Mouse (Mus musculus): ENCODE measurements around the gene Fbxo21. TPM values are rescaled to one million over a fixed set of nuclear protein-coding genes. Genes with fewer than 3 reads are reported as not detected.
A peak's percentile ranks its signal among the peaks of the same experiment; 100 is the strongest.

The Fbxo21 gene
- polyA plus RNA-seq, 1 experiment from 2014 or later, result 51.0 TPM

DNA sequence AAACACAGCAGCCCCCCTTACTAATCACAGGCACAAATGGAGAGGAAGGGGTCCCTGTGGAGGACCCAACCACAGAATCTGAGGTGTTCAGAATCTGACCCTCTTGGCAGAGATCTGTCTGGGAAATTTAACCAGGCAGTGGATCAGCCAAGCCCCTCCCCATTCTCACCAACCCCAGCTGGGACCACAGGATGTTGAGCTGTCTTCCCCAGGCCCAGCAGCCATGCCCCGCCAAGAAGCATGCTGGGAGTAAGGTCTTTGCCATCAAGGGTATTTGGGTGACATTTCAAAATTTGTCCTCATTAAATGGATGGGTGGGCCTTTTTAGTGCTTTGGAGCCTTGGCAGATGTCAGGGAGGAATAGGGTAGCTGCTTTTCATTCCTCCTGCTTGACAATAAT, 22.1 kb upstream of the Fbxo21 start:
- Histone ChIP-seq H3K4me3 (no peak overlapping the region), H3K9ac (no peak overlapping the region), H3K27ac (replicated peaks) (no peak overlapping the region), H3K4me1 (0 out of 2 replicates have a peak, but pooled peaks cover 3% of the 10 kb centered on the region), H3K4me2 (no peak overlapping the region), H3K36me3 (no peaks in the 10 kb centered on the region), H3K27me3 (replicated peaks) (0 out of 2 replicates have a peak, but pooled peaks cover 4% of the 10 kb centered on the region), H3K9me3 (no peaks in the 10 kb centered on the region)
- ATAC-seq (ENCODE audit: extremely low read depth, insufficient number of reproducible peaks, low FRiP score, low TSS enrichment), result no peak
- 73% methylated on average over 1 of the region's 1 CpGs for WGBS

DNA sequence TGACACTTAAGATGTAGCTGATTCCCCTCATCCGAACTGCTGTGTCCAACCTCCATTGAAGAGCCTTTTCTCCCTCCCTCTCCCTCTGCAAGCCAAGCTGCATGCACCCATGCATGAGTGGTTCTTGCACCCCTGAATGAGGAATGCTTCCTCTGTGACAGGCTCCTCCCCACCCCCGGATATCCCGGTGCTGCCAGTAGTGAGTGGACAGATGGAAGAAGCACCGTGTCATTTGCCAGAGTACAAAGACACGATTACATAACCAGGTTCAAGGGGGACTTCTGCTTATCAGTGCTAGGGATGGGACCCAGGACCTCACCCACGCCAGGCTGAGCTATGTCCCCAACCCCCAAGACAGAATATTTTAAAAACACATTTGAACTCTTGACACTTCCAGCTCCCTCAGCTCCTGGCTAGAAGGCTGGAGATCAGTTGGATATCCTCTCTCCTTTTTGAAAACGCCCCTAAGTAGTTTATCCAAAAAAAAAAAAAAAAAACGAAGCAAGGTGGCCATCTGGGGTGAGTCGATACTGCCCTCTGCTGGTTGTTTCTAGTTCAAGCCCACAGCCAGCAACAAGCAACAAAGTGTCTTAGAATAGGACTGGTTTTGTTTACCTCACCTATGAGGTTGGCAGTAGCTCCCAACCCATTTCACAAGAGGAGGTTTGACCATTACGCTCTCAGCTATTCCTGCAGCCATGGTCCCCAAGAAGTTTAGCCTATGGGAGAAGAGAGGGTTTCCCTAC, 20.7 kb upstream of the Fbxo21 start:
- Histone ChIP-seq H3K9me3 (no peaks in the 10 kb centered on the region), H3K27me3 (replicated peaks) (0 out of 2 replicates have a peak, but pooled peaks cover 4% of the 10 kb centered on the region), H3K4me1 (0 out of 2 replicates have a peak, but pooled peaks cover 3% of the 10 kb centered on the region), H3K9ac (no peak overlapping the region), H3K4me2 (no peak overlapping the region), H3K36me3 (no peaks in the 10 kb centered on the region), H3K27ac (replicated peaks) (no peak overlapping the region), H3K4me3 (no peak overlapping the region)
- 26% methylated on average over 10 of the region's 10 CpGs for WGBS
- ATAC-seq (ENCODE audit: extremely low read depth, insufficient number of reproducible peaks, low FRiP score, low TSS enrichment), result no peak

DNA sequence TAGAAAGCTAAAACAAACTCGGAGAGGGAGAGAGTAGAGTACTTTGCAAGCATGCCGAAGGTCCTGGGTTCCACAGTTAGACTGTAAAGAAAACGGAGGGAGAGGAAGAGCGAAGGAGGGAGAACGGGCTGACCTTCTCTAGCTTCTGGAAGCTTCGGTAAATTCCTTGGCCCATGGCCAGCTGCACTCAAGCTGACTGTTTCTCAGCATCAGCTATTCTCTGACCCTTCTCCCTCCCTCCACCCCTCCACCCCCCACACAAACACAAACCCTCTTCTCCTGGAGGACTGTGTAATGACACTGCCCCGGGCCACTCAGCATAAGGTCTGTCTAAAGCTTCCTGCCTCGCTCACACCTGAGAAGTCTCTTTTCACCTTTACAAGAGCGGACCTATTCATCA, 11.8 kb upstream of the Fbxo21 start:
- ATAC-seq (ENCODE audit: extremely low read depth, insufficient number of reproducible peaks, low FRiP score, low TSS enrichment), result no peak
- no peaks in the 10 kb centered on the region; the same call in 1 of the 2 replicates for H3K9me3 ChIP-seq
- no peak overlapping the region for H3K27ac ChIP-seq (replicated peaks)
- H3K4me3 ChIP-seq, result no peak overlapping the region
- H3K4me2 ChIP-seq, result peak overlapping the region; percentile 18
- no peaks in the 10 kb centered on the region for H3K36me3 ChIP-seq
- no peak overlapping the region for H3K9ac ChIP-seq
- H3K27me3 ChIP-seq (replicated peaks), result no peaks in the 10 kb centered on the region
- WGBS, result 23% methylated on average over 9 of the region's 9 CpGs
- H3K4me1 ChIP-seq, result peaks cover 21% of the 10 kb centered on the region

DNA sequence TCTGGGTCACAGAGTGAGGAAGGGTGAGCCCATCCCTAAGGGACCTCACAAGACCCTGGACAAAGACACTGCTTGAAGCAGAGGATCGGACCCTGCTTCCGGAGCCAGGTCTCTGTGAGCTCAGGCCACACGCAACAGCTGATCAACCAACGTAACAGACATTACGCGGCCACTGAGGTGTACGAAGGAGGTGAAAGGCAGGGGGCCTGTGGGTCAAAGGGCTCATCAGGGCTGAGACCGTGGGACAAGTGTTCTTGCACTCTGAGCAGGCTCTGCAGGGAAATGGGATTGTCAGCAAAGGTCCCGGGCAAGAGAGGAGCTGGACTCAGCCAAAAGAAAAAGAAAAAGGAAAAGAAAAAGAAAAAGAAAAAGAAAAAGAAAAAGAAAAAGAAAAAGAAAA, 9.6 kb upstream of the Fbxo21 start:
- H3K27me3 ChIP-seq (replicated peaks), result no peaks in the 10 kb centered on the region
- no peak for ATAC-seq (ENCODE audit: extremely low read depth, insufficient number of reproducible peaks, low FRiP score, low TSS enrichment)
- H3K4me2 ChIP-seq, result no peak overlapping the region
- 68% methylated on average over 9 of the region's 9 CpGs for WGBS
- peaks cover 21% of the 10 kb centered on the region for H3K4me1 ChIP-seq
- H3K27ac ChIP-seq (replicated peaks), result no peak overlapping the region
- H3K36me3 ChIP-seq, result no peaks in the 10 kb centered on the region
- no peaks in the 10 kb centered on the region; the same call in 1 of the 2 replicates for H3K9me3 ChIP-seq
- no peak overlapping the region for H3K4me3 ChIP-seq
- H3K9ac ChIP-seq, result no peak overlapping the region

DNA sequence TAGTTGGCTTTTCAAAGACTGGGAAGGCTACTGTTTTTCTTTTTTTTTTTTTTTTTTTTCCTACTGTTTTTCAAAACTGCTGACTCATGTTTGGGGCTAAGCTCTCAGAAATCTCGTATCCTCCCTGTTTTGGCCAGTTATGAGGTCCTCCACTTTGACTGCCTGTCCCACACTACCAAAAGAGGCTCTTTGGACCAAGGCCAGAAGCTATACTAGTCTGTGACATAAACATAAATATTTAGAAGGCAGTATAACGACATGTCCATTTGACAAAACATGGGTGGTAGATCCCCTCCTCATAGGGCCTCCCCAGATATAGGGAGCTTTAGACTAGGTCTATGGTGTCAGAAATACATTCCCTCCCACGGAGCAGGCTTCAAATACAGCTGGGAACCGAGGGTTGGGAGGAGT, 8.9 kb upstream of the Fbxo21 start:
- H3K27ac ChIP-seq (replicated peaks), result no peak overlapping the region
- no peak overlapping the region for H3K4me3 ChIP-seq
- H3K9me3 ChIP-seq, result no peaks in the 10 kb centered on the region; the same call in 1 of the 2 replicates
- H3K4me1 ChIP-seq, result peaks cover 20% of the 10 kb centered on the region
- H3K36me3 ChIP-seq, result no peaks in the 10 kb centered on the region
- H3K9ac ChIP-seq, result no peak overlapping the region
- no peak overlapping the region for H3K4me2 ChIP-seq
- no peaks in the 10 kb centered on the region for H3K27me3 ChIP-seq (replicated peaks)
- ATAC-seq (ENCODE audit: extremely low read depth, insufficient number of reproducible peaks, low FRiP score, low TSS enrichment), result no peak
- 51% methylated on average over 4 of the region's 4 CpGs for WGBS

DNA sequence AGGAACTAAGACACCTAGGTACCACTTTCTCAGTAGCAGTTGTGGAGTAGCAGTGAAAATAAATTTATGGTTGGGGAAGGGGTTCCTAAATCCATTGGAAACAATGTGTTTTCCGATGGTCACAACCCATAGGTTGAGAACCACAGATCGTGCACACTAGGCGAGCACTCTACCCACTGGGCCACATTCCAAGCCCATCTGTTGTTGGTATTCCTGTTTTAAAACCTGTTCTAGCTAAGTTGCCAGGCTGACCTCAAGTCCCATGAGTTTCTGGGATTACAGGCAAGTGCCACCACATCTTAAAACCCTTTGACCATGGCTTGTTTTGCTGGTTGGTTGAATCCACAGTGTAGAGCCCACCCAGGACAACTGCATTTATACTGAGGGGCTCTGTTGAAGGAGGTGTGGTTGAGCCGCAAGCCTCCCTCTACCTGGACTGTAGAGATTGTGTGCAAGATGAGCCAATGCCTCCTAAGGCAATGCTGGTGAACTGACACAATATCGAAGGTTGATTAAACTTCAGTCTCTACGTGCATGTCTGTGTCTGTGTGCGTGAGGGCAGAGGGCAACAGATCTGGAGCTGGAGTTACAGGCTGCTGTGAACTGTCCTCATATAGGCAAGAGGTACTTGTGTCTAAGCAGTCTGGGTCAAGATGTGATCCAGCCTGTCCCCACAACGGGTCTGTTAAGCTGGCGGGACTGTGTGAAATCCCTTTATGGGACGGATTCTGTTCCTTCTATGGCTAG, 6.7 kb upstream of the Fbxo21 start:
- Histone ChIP-seq H3K4me3 (no peak overlapping the region), H3K9ac (no peak overlapping the region), H3K9me3 (no peaks in the 10 kb centered on the region; the same call in 1 of the 2 replicates), H3K4me1 (peaks cover 8% of the 10 kb centered on the region), H3K4me2 (no peak overlapping the region), H3K27ac (replicated peaks) (no peak overlapping the region), H3K27me3 (replicated peaks) (no peaks in the 10 kb centered on the region), H3K36me3 (no peaks in the 10 kb centered on the region)
- no peak for ATAC-seq (ENCODE audit: extremely low read depth, insufficient number of reproducible peaks, low FRiP score, low TSS enrichment)
- 81% methylated on average over 10 of the region's 10 CpGs for WGBS

DNA sequence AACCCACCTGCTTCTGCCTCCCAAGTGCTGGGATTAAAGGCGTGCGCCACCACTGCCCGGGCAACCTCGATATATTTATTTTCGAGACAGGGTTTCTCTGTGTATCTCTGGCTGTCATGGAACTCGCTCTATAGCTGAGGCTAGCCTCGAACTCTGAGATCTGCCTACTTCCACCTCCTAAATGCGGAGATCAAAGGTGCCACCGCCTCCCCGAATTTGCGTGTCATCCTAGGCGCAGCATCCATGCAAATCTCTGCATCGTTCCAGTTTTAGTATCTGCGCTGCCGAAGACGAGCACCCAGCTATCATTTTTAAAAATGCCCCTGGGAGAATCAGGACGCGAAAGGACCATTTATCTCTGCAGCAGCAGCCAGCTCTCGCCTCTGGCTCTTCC, 270 bp upstream of the Fbxo21 start:
- no peak overlapping the region for H3K27ac ChIP-seq (replicated peaks)
- peak overlapping the region; percentile 98 for H3K9ac ChIP-seq
- H3K4me3 ChIP-seq, result peak overlapping the region; percentile 100
- no peaks in the 10 kb centered on the region for H3K27me3 ChIP-seq (replicated peaks)
- peaks cover 26% of the 10 kb centered on the region for H3K36me3 ChIP-seq
- 22% methylated on average over 19 of the region's 19 CpGs for WGBS
- peaks cover 28% of the 10 kb centered on the region for H3K4me1 ChIP-seq
- peak overlapping the region; percentile 84 for H3K4me2 ChIP-seq
- H3K9me3 ChIP-seq, result no peaks in the 10 kb centered on the region
- no peak for ATAC-seq (ENCODE audit: extremely low read depth, insufficient number of reproducible peaks, low FRiP score, low TSS enrichment)

GRCm38 (mm10) chr5:117977501-117978158, 1.1 kb downstream of the Fbxo21 start:
- H3K27ac ChIP-seq (replicated peaks), result peak overlapping the region; percentile 82; the same call in 1 of the 2 replicates
- WGBS, result 27% methylated on average over 29 of the region's 30 CpGs
- peaks cover 40% of the 10 kb centered on the region for H3K36me3 ChIP-seq
- H3K9ac ChIP-seq, result peak overlapping the region; percentile 98
- H3K4me3 ChIP-seq, result peak overlapping the region; percentile 100
- no peaks in the 10 kb centered on the region for H3K9me3 ChIP-seq
- no peak for ATAC-seq (ENCODE audit: extremely low read depth, insufficient number of reproducible peaks, low FRiP score, low TSS enrichment)
- peak overlapping the region; percentile 84 for H3K4me2 ChIP-seq
- no peaks in the 10 kb centered on the region for H3K27me3 ChIP-seq (replicated peaks)
- H3K4me1 ChIP-seq, result peaks cover 28% of the 10 kb centered on the region

DNA sequence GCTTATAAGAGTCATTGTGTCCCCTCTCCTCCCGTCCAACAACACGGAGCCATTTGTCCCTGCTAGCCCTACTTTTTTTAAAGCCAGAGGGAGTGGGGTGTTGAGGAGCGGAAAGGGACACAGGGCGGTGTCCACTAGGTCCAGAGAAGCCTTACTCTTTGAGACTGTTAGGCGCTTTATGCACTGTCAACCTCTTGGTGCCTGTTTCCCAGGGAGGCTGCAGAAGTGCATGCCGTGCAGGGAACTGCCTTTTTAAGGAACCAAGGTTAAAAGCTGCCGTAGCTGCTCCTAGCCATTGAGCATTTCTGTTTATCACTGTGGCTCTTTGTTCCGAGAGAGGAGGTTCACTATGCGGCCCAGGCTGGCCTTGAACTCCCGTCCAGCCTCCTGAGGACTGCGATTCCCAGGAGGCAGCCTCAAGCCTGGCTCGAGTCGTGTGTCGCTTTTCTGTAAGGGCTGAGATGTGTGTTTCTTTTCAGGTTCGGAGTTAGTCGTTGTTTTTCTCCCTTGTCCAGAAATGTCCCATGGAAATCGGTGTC, 1.7 kb downstream of the Fbxo21 start:
- WGBS, result 66% methylated on average over 17 of the region's 17 CpGs
- Histone ChIP-seq H3K36me3 (peaks cover 46% of the 10 kb centered on the region), H3K4me2 (peak overlapping the region; percentile 84), H3K4me3 (peak overlapping the region; percentile 100), H3K27ac (replicated peaks) (no peak overlapping the region), H3K9me3 (no peaks in the 10 kb centered on the region), H3K4me1 (peaks cover 28% of the 10 kb centered on the region), H3K27me3 (replicated peaks) (no peaks in the 10 kb centered on the region), H3K9ac (peak overlapping the region; percentile 98)
- no peak for ATAC-seq (ENCODE audit: extremely low read depth, insufficient number of reproducible peaks, low FRiP score, low TSS enrichment)

GRCm38 (mm10) chr5:117979082-117979481, 2.6 kb downstream of the Fbxo21 start:
- Histone ChIP-seq H3K4me2 (no peak overlapping the region), H3K9me3 (no peaks in the 10 kb centered on the region), H3K36me3 (peaks cover 55% of the 10 kb centered on the region), H3K27me3 (replicated peaks) (no peaks in the 10 kb centered on the region), H3K27ac (replicated peaks) (no peak overlapping the region), H3K4me1 (peaks cover 28% of the 10 kb centered on the region), H3K9ac (no peak overlapping the region), H3K4me3 (no peak overlapping the region)
- ATAC-seq (ENCODE audit: extremely low read depth, insufficient number of reproducible peaks, low FRiP score, low TSS enrichment), result no peak
- WGBS, result 87% methylated on average over 5 of the region's 5 CpGs

- H3K4me2 ChIP-seq, result no peak overlapping the region
- 79% methylated on average over 8 of the region's 8 CpGs for WGBS
- H3K27me3 ChIP-seq (replicated peaks), result no peaks in the 10 kb centered on the region
- no peaks in the 10 kb centered on the region for H3K9me3 ChIP-seq
- no peak for ATAC-seq (ENCODE audit: extremely low read depth, insufficient number of reproducible peaks, low FRiP score, low TSS enrichment)
- peaks cover 72% of the 10 kb centered on the region for H3K36me3 ChIP-seq
- no peak overlapping the region for H3K27ac ChIP-seq (replicated peaks)
- H3K4me3 ChIP-seq, result no peak overlapping the region
- H3K9ac ChIP-seq, result no peak overlapping the region
- peaks cover 28% of the 10 kb centered on the region for H3K4me1 ChIP-seq
These were observed 4.4 kb downstream of the Fbxo21 start for GRCm38 (mm10) chr5:117980921-117981320.
